Mouse (Mus musculus) thymus, postnatal 25 days (tissue): ENCODE results near the gene Galntl6.

Source experiments
- DNase-seq: peaks from one replicate; pipeline ENCODE4 v3.0.0; 2022

The Galntl6 gene

GRCm38 (mm10) chr8:57757476-57757875 lies 1155.0 kb downstream of the Galntl6 start:
- no peak for DNase-seq

DNA sequence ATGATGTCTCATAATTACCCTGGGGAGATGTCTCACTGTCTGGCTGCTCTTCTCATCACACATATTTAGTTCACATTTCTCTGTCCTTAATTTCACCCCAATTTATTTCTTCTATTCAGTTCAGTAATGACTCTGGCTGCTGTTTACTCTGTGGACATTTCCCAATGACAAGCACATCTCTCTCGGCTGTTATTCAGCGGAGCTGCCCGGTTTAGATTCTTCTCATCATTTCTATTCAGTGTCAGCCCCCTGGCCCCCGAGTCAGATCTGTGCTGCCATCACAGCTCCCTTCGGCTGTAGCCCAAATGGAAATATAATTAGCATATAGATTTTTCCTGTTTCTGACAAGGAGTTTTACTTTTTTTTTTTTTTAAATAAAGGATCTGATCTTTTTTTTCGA lies 1158.4 kb downstream of the Galntl6 start:
- DNase-seq = no peak

GRCm38 (mm10) chr8:57743636-57744035 lies 1168.8 kb downstream of the Galntl6 start:
- no peak for DNase-seq

DNA sequence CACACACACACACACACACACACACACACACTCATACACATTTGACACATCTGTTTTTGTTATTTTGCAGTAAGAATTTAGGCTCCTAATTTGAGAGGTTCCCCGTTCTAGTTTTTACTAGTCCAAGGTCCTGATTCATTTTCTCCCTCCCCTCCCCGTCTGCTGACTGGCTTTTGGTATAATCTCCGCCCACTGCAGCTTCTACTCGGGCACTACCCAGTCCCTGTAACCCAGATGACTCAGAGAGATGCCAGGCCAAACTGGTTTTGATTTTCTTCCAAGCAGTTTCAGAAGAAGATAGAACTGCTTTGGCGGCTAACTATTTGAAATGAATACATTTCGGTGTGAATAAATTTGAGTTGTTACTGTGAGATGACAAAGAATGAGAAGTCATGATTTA lies 1170.5 kb downstream of the Galntl6 start:
- no peak for DNase-seq

DNA sequence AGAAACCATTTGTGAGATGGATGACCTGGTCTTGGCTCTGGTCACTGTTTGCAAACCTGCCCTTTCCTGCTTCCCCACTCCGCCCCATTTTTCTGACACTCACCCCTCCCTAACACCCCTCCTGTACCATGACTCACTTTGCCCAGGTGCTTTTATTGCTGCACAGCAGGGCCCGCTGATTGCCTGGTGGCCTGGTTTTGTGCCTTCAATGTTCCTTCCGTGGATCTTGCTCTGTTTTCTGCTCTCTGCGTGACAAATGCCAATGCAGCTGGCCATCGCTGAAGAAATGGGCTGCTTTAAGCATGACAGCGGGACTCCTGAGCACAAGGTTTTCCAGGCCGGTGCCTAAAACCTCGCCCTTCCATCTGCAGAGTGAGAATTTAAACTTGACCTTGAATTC lies 1171.1 kb downstream of the Galntl6 start:
- DNase-seq = no peak

GRCm38 (mm10) chr8:57737281-57737680 lies 1175.2 kb downstream of the Galntl6 start:
- no peak for DNase-seq

GRCm38 (mm10) chr8:57732795-57733194 lies 1179.6 kb downstream of the Galntl6 start:
- DNase-seq = no peak

GRCm38 (mm10) chr8:57731666-57732065 lies 1180.8 kb downstream of the Galntl6 start:
- DNase-seq = no peak

DNA sequence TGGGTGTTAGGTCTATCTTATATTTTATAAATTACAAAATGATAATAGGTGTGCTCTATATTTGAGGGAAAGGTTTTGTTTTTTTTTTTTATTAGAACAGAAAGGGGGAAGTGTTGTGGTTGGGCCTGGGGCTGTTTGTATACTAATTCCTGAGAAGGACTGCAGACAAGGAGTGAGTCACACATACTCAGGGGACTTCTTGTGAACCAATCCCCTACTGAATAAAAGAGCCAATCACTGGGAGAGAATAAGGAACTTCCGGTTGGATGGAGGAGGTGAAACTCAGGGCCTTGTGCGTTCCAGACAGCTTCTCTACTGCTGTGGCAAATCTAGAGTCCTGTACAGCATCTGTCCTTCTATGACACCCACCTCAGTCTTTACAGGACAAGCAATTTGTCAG lies 1184.2 kb downstream of the Galntl6 start:
- DNase-seq = no peak

DNA sequence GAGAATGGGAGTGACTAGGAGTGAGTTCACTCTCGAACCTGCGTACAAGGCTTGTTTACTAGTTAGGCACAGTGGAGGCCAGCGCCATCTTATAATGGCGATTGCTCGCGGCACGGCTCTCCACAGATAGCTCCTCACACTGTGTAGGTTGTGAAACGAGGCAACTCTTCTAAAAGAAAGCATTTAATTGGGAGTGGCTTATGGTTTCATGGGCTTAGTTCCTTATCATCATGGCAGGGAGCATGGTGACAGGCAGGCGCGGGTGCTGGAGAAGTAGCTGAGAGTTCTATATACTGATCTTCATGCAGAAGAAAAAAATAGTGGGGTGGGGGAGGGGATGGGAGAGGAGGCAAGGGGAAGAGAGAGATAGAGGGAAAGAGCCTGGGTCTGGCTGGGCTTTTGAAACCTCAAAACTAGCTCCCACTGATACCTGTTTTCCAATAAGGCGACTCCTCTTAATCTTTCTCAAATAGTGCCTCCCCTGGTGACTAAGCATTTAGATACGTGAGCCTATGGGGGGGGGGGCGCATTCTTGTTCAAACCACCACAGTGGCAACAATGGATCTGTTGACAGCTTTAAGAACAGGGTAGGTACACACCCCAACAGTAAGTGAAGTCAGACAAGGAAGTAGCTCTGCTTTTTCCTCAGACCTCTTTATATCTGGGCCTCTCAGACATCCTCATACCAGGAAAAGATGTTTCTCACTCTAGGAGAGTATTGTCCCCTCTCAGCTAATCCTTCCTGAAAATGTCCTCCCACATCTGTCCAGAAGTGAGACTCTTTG lies 1187.4 kb downstream of the Galntl6 start:
- DNase-seq = no peak
